Mouse (Mus musculus): ENCODE measurements at regions not wholly inside any gene's neighbourhood (a gene's known extent, or its start where the extent isn't known, plus 50 kb on each side); places are given as distances from the start of the nearest gene placed in this dataset.

- DNase-seq: no peak
Measured at GRCm38 (mm10) chr9:122064937-122065673, 52.0 kb upstream of the Snrk start.

- no peak for DNase-seq
Measured at GRCm38 (mm10) chr9:122055820-122056550, 59.1 kb upstream of the Pomgnt2 start.

- DNase-seq: peak; percentile 18
Measured at GRCm38 (mm10) chr9:122051716-122052115, 54.8 kb upstream of the Pomgnt2 start.

GRCm38 (mm10) chr9:122051096-122051495 lies 54.2 kb upstream of the Pomgnt2 start:
- DNase-seq: no peak

DNA sequence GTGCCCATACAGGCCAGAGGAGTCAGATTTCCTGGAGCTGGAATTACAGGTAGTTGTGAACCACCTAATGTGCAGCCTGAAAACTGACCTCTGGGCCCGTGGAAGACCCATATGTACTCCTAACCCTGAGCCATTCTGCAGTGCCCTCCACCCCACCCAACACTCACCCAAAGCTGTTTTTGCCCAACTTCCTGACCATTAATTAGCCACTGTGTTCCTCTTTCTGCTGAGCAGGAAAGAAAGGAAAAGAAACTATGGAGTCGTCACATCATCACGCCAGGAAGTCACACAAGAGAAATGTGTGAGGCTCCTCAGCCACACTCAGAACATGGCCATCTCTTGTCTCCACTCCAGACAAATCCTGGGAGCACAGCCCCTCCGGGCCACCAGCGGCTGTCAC lies 52.1 kb upstream of the Pomgnt2 start:
- DNase-seq: no peak

- peak; percentile 93 for DNase-seq
Measured at GRCm38 (mm10) chr9:122047962-122048625, 51.2 kb upstream of the Pomgnt2 start.
